Mouse (Mus musculus): Measurements from ENCODE around the gene Sephs1. TPM values are rescaled to one million over a fixed set of nuclear protein-coding genes. Genes with fewer than 3 reads are reported as not detected.
A peak's percentile ranks its signal among the peaks of the same experiment; 100 is the strongest.

Gene Sephs1
- total and polyA plus RNA-seq, 3 experiments: 36.9 to 40.4 TPM; not detected in 1

GRCm38 (mm10) chr2:4917326-4918021 lies 36.1 kb downstream of the Sephs1 start:
- no peaks in the 10 kb centered on the region for H3K79me2 ChIP-seq (ENCODE audit: control insufficient read depth, insufficient read depth, low read length, poor library complexity)
- peaks cover 0 to 3% of the 10 kb centered on the region in 2 experiments; a peak in 2 of 4 replicates for H3K4me1 ChIP-seq (ENCODE audit: control insufficient read depth in 1 of 2, insufficient read depth in 2 of 2, low read length in 2 of 2)
- no peaks in the 10 kb centered on the region for H3K9me3 ChIP-seq (replicated peaks; ENCODE audit: insufficient read depth, low read length)
- DNase-seq (ENCODE audit: low read depth, low spot score): peak; percentile 72
- H3K27ac ChIP-seq (ENCODE audit: control insufficient read depth, low read depth, low read length): no peak overlapping the region
- H3K9ac ChIP-seq (ENCODE audit: control insufficient read depth, low read depth, low read length, poor library complexity, severe bottlenecking): peak overlapping the region; percentile 59
- H3K4me3 ChIP-seq (ENCODE audit: control insufficient read depth in 1 of 2, insufficient read depth in 1 of 2, low read depth in 2 of 2, low read length in 2 of 2): peak overlapping the region; percentile 64 to 69
- H3K36me3 ChIP-seq (ENCODE audit: control insufficient read depth in 1 of 2, insufficient read depth in 2 of 2, low read length in 2 of 2): no peaks in the 10 kb centered on the region
- TF ChIP-seq GATA1 (IDR thresholded peaks at IDR 0.05; ENCODE audit: low read depth, low read length): no peak
- TF ChIP-seq NRF1 (IDR thresholded peaks at IDR 0.05; ENCODE audit: insufficient read depth, low read depth, low read length, poor library complexity, severe bottlenecking): no peak
- peak; percentile 84 for TF ChIP-seq RAD21 (IDR thresholded peaks at IDR 0.05; ENCODE audit: low read depth, low read length)
- peak; percentile 37 for TF ChIP-seq SIN3A (IDR thresholded peaks at IDR 0.05; ENCODE audit: low read length)
- peak; percentile 3; the same call in 1 of the 2 replicates for TF ChIP-seq ZMIZ1 (IDR thresholded peaks at IDR 0.05; ENCODE audit: low read depth, low read length)
- no peak for TF ChIP-seq CHD1 (IDR thresholded peaks at IDR 0.05; ENCODE audit: low read depth, low read length)
- no peak for TF ChIP-seq ZKSCAN1 (IDR thresholded peaks at IDR 0.05; ENCODE audit: low read depth, low read length)
- TF ChIP-seq MAFK (IDR thresholded peaks at IDR 0.05; ENCODE audit: borderline replicate concordance, low read depth, low read length): no peak
- no peak for TF ChIP-seq USF1 (IDR thresholded peaks at IDR 0.05; ENCODE audit: low read depth, low read length)
- peak; percentile 47; the same call in 1 of the 2 replicates for TF ChIP-seq MAZ (IDR thresholded peaks at IDR 0.05; ENCODE audit: low read depth, low read length)
- TF ChIP-seq HCFC1 (IDR thresholded peaks at IDR 0.05; ENCODE audit: low read depth, low read length): no peak
- TF ChIP-seq ZC3H11A (IDR thresholded peaks at IDR 0.05; ENCODE audit: low read depth, low read length): peak; percentile 36; the same call in 1 of the 2 replicates
- TF ChIP-seq KAT2A (conservative IDR thresholded peaks at IDR 0.05; ENCODE audit: low read depth, low read length): no peak
- TF ChIP-seq ZNF384 (IDR thresholded peaks at IDR 0.05; ENCODE audit: low read depth, low read length): no peak
- no peak for TF ChIP-seq GABPA (IDR thresholded peaks at IDR 0.05; ENCODE audit: low read depth, low read length)
- no peak for TF ChIP-seq TCF12 (IDR thresholded peaks at IDR 0.05; ENCODE audit: low read depth, low read length)
- no peak for TF ChIP-seq ELF1 (IDR thresholded peaks at IDR 0.05; ENCODE audit: low read depth, low read length)
- TF ChIP-seq TBP (IDR thresholded peaks at IDR 0.05; ENCODE audit: low read depth, low read length): 0 out of 2 replicates have a peak, but pooled peaks have one; percentile 45
- TF ChIP-seq MXI1 (IDR thresholded peaks at IDR 0.05; ENCODE audit: low read depth, low read length): peak; percentile 28; the same call in 1 of the 2 replicates
- no peak for TF ChIP-seq MEF2A (IDR thresholded peaks at IDR 0.05; ENCODE audit: extremely low read depth, insufficient replicate concordance, low read depth, low read length, poor library complexity, severe bottlenecking)
- TF ChIP-seq MAX (IDR thresholded peaks at IDR 0.05; ENCODE audit: low read length): no peak
- TF ChIP-seq MYB (IDR thresholded peaks at IDR 0.05; ENCODE audit: low read depth, low read length): no peak
- TF ChIP-seq CHD2 (IDR thresholded peaks at IDR 0.05; ENCODE audit: low read length): no peak
- no peak for TF ChIP-seq ETS1 (IDR thresholded peaks at IDR 0.05; ENCODE audit: low read depth, low read length)
- no peak for TF ChIP-seq TAL1 (IDR thresholded peaks at IDR 0.05; ENCODE audit: low read length)
- no peak; a peak in 1 of 4 replicates for TF ChIP-seq POLR2A (IDR thresholded peaks at IDR 0.05; ENCODE audit: control insufficient read depth in 1 of 2, insufficient read depth in 1 of 2, low read depth in 1 of 2, low read length in 2 of 2, poor library complexity in 1 of 2)
- TF ChIP-seq POLR2AphosphoS2 (IDR thresholded peaks at IDR 0.05; ENCODE audit: low read length): no peak
- peak; percentile 68 for TF ChIP-seq SMC3 (IDR thresholded peaks at IDR 0.05; ENCODE audit: low read depth, low read length)
- TF ChIP-seq EP300 (IDR thresholded peaks at IDR 0.05; ENCODE audit: low read depth in 1 of 2, low read length in 2 of 2): no peak
- TF ChIP-seq JUND (IDR thresholded peaks at IDR 0.05; ENCODE audit: low read depth, low read length): no peak
- peak; percentile 52 to 89 (median 74) for TF ChIP-seq CTCF (IDR thresholded peaks at IDR 0.05 in 2 of 3, conservative IDR thresholded peaks at IDR 0.05 in 1 of 3; ENCODE audit: control insufficient read depth in 1 of 3, insufficient read depth in 1 of 3, low read depth in 2 of 3, low read length in 3 of 3, poor library complexity in 1 of 3, severe bottlenecking in 1 of 3)
- no peak for TF ChIP-seq USF2 (IDR thresholded peaks at IDR 0.05; ENCODE audit: borderline replicate concordance in 1 of 2, insufficient read depth in 1 of 2, low read depth in 1 of 2, low read length in 2 of 2)
- no peak for TF ChIP-seq BHLHE40 (IDR thresholded peaks at IDR 0.05; ENCODE audit: borderline replicate concordance, low read depth, low read length)
- TF ChIP-seq MYC (IDR thresholded peaks at IDR 0.05; ENCODE audit: low read depth, low read length): no peak
- H3K27me3 ChIP-seq (ENCODE audit: control insufficient read depth in 1 of 2, insufficient read depth in 2 of 2, low read length in 2 of 2): no peaks in the 10 kb centered on the region
